Mouse (Mus musculus) gastrocnemius, postnatal 10 days (tissue): ENCODE data around the gene Capn9. TPM values are rescaled to one million over a fixed set of nuclear protein-coding genes. Genes with fewer than 3 reads are reported as not detected.

Source experiments
- DNase-seq: peaks from one replicate; pipeline ENCODE4 v3.0.0; 2021; ENCODE audit warnings: mixed read lengths
- long read RNA-seq, 2 experiments: library from polyadenylated mRNA; stranded (forward); transcript quantifications; one replicate each; pipeline ENCODE4 v2.0.0; 2021
- total RNA-seq, 2 experiments: library from RNA; stranded (reverse); gene quantifications; 2 replicates each; pipeline ENCODE4 v1.2.3; 2021

Gene Capn9
- not detected for total RNA-seq
- long read RNA-seq, experiment 1, result 0 reads
- long read RNA-seq, experiment 2, result 0 reads

- no peak for DNase-seq
Measured at GRCm38 (mm10) chr8:124575811-124576210, at the start of gene Capn9. Gene Capn9 (plus strand): TSS chr8:124576111.

- no peak for DNase-seq
Measured at GRCm38 (mm10) chr8:124526261-124526660, 49.6 kb upstream of the Capn9 start.

GRCm38 (mm10) chr8:124530076-124530475, 45.8 kb upstream of the Capn9 start:
- DNase-seq, result peak; percentile 24

DNA sequence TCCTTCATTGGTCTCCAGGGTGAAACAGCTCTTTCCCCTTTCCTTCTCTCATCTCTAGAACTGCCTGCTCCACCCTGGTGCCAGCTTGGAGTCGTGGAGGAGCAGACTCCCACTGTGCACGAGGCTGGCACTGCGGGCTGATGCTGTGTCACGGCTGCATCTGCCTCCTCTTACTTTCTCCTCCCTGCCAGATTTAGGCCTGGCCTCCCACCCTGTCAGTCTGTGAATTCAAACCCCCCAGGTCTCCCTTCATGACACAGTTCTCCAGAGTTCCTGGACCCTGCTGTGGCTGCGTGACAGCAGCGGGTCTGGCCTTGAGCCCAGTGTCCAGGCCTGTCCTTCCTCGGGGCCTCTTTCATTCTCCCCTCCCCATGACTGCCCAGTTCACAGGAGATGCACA, 45.4 kb upstream of the Capn9 start:
- DNase-seq, result no peak

GRCm38 (mm10) chr8:124530996-124531395, 44.9 kb upstream of the Capn9 start:
- DNase-seq, result no peak

DNA sequence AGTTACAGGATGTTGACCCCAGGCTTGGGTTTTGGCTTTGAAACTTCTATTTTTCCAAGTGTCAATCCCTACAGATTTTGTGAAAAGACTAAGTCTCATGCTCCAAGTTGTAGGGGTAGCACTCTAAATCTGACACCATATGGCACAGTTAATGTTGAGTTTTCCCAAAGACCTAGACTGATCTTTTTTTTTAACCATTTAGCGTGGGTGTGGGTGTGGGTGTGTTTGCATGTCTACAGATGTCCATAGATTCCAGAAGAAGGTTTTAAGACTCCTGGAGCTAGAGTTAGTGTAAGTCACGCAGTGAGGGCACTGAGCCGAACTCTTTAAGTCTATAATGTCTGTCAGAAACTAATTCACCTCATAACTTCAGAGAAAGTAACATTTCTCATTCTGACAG, 43.3 kb upstream of the Capn9 start:
- DNase-seq, result no peak

DNA sequence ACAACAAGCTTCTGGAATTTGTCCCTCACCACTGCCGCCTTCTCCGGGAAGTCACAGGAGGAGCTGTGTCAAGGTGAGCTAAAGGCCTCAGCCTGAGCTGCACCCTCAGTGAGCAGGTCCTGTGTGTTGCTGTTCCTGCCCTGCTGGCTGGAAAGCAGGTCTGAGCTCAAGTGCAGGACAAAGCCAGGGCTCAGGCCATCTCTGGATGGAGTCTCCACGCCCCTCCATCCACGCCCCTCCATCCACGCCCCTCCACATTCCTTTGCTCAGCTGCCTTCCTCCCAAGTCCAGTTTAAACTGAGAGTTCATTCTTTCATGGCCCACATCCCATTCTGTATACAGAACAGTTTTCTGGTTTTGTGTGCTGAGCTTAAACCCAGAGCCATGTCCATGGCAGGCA, 40.5 kb upstream of the Capn9 start:
- no peak for DNase-seq

- no peak for DNase-seq
Measured at GRCm38 (mm10) chr8:124540906-124541305, 35.0 kb upstream of the Capn9 start.

DNA sequence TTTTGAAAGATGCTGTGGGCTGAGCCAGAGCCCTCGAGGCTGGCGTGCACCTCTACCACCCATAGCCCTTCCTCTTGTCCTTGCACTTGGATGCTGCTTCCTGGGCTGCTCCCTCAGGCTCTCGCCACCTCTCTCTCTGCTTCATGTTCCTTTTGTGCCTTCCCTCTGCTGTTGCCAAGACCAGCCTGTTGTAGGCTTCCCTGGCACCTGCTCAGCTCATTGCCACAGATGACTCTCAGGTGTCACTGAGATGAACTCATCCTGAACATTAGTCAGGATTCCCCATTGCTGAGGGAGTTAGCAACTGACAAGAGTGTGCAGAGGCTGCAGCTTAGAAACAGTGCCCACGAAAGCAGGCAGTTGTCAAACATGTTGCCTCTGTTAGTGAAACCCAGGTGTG, 33.9 kb upstream of the Capn9 start:
- DNase-seq, result no peak

DNA sequence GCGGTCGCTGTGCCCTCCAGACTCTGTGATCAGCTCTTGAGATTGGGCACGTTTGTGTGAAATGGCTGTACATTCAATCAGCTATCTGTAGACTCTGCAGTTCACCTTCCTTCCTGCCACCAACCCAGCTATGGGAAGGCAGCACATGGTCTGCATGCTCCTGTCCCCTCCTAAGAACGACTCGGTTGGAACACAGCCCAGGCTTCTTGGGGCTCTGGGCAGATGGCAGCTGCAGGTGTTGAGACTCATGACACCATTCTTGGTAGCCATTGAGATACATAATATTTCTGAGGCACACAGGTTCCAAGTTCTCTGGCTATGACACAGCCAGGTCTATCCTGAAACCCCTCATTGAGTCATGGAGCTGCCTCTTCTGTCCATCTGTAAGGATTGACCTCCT, 32.6 kb upstream of the Capn9 start:
- no peak for DNase-seq

DNA sequence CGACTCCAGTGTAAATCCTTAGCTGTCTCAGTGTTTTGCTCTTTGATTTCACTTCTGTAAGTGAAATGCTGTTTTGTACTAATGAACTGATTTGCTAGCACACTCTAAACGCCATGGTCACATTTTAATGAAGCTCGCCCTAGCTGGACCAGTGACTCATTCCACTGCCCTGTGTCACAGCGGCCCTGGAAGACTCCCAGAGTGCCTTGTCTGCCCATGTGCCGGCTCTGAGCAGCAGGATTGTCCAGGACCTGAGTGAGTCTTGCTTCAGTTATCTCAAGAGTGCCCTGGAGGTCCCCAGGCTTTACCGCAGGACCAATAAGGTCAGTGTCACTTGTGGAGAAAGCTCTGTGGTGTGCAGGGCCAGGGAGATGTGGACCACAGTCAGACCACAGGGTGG, 29.5 kb upstream of the Capn9 start:
- DNase-seq, result no peak

DNA sequence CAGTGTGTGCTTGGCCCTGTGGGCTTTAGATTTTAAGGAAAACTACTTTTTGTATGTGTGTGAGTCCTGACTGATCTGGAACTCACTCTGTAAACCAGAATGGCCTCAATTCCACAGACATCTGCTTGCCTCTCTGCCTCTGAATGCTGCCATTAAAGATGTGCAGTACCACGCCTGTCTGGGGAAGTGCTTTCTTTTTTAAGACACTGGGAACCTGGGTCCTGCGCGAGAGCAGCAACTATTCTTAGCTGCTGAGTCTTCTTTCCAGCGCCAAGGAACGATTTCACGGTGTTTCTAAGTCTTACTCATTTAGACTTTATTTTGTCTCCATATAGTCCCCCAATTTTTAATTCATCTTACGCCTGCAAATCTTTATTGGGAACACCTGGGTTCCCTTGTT, 29.1 kb upstream of the Capn9 start:
- no peak for DNase-seq

DNA sequence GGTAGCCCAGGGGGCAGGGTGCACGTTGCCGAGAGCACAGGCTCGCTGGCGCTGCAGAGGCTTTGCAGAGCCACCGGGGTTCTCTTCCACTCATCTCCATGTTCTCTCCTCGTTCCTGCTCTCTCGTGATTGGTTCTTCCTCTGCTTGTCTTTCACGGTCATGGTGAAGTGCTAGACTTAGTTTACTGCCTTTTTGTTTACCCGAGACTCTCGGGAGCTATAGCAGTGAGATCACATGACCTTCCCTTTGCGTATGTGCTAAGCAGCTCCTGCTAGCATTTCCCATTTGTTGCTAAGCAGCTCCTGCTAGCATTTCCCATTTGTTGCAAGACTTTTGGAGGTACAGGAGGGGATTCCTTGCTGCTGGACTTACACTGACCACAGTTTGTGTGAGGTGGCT, 28.6 kb upstream of the Capn9 start:
- DNase-seq, result no peak

DNA sequence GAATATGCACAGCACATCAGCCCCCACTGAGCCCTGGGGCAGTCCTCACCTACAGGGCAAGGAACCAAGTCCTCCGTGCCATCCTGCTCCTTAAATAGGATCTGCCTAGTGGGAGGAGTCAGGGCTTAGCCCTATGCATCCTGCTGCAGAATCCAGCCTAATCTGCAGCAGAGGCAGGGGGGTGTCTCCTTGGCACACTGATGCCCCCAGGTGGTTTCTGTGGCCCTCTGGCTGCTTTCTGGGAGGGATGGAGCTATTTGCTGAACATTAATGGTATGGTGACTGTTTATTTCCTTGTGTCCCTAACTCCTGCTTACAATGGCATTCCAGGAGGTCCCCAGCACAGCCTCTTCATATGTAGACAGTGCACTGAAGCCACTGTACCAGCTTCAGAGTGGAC, 27.7 kb upstream of the Capn9 start:
- no peak for DNase-seq

- DNase-seq, result no peak
Measured at GRCm38 (mm10) chr8:124551011-124551661, 24.8 kb upstream of the Capn9 start.

DNA sequence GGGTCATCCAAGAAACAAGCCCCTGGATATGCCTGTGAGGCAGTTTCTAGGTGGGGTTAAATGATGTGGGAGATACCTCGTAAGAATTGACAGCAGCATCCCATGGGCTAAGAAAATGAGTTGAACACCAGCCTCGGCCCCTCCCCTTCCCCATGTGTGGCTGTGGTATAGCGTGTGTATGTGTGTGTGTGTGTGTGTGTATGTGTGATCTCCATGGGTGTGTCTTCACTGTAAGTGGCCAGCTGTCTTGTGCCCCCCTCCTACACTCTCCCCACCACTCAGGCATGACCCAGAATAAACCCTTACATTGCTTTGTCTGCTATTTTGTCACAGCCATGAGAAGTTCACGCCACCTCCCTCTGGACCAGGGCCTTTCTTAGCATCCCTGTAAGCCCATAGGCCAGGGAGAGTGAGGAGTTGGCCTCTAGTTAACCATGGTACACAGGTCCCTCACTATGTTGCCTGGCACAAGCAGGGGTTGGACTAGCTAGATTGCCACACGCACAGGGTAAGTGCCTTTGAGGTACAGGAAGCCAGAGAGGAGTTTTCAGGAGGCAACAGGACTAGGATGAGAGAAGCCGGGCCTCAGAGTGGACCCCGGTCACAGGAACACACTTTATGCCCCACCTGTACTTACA, 20.7 kb upstream of the Capn9 start:
- DNase-seq, result no peak

GRCm38 (mm10) chr8:124556164-124556563, 19.7 kb upstream of the Capn9 start:
- no peak for DNase-seq

GRCm38 (mm10) chr8:124556658-124557057, 19.3 kb upstream of the Capn9 start:
- no peak for DNase-seq

DNA sequence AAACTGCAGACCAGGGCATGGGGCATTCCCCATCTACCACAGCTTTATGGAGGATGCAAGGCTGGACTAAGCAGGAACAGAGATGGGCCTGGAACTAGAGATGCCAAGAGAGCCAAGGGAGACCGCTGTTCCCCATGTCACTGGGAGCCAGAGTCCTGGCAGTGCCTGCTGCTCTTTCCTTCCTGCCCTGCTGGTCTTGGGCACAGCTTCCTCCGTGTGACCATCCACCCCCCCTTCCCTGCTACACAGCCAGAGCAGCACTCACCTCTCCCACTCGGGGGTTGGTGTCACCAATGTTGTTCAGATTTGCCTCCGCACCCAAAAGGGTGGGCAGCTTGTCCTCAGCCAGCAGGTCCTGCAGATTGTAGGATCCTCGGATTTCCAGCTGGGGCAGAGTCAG, 18.4 kb upstream of the Capn9 start:
- DNase-seq, result no peak

- no peak for DNase-seq
Measured at GRCm38 (mm10) chr8:124567126-124567525, 8.8 kb upstream of the Capn9 start.

DNA sequence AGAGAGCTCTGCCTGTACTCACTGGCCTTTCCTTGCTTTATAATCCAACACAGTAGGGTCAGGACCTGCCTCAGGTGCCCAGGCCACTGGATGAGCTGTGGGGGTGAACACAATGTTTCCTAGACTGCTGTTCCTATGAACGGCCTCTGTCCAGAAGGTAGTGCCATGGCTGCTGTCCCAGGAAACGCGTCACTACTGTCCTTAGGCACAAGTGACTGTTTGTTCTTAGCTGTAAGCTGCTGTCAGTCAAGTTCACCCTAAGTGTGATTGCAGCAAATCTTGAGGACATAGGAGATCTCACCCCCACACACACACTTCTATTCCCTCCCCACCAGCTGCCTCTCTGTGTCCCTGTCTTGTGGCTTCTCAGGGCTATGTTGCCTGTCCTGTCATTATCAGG, 8.3 kb upstream of the Capn9 start:
- DNase-seq, result no peak

- DNase-seq, result no peak
Measured at GRCm38 (mm10) chr8:124569100-124569499, 6.8 kb upstream of the Capn9 start.

GRCm38 (mm10) chr8:124569593-124569992, 6.3 kb upstream of the Capn9 start, which contains the start of gene Agt:
Gene Agt (minus strand): TSS chr8:124569706.
- peak; percentile 70 for DNase-seq

- no peak for DNase-seq
Measured at GRCm38 (mm10) chr8:124571732-124572429, 4.0 kb upstream of the Capn9 start.
